Mouse (Mus musculus): Measurements from ENCODE around the gene Vmn1r127. TPM values are rescaled to one million over a fixed set of nuclear protein-coding genes. Genes with fewer than 3 reads are reported as not detected.

Vmn1r127 gene
- not detected in 2 replicates for polyA plus RNA-seq (2012; rRNA removed; ENCODE audit: low replicate concordance)

DNA sequence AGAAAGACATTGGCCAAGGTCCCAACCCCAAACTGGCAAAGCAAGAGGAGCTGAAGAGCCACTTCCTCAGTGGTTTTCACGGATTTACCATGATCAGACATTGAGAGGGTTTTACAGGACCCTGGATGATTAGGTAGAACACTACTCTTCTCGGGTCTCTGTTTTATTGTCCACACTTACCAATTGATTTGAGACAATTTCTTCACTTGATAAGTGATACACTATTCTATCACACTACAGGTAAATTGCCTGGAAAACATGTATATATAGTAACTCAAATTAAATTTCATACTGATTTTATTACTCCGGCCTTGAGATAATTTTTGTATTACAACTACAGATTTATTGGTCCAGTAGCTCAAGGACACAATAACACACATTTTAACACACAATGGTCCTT is at the start of gene Vmn1r127:
TSS of gene Vmn1r127 (minus strand) at position 101 of the 400 bp plus-strand sequence.

GRCm38 (mm10) chr7:21361191-21361590 is 41.5 kb upstream of the Vmn1r127 start, which contains the start of gene Vmn1r129:
Gene Vmn1r129, minus strand, starts transcription at chr7:21361291.

GRCm38 (mm10) chr7:21349073-21349472 is 29.4 kb upstream of the Vmn1r127 start, which contains the start of gene Vmn1r128:
Gene Vmn1r128, plus strand, starts transcription at chr7:21349373.

DNA sequence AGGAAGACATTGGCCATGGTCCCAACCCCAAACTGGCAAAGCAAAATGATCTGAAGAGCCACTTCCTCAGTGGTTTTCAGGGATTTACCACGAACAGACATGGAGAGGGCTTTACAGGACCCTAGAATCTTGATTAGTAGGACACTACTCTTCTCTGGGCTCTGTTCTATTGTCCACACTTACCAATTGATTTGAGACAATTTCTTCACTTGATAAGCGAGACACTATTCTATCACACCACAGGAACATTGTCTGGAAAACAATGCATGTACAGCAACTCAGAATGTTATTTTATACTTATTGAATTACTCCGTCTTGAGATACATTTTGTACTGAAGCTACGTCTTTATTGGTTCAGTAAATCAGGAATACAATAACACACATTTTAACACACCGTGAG is 18.3 kb downstream of the Vmn1r127 start, which contains the start of gene Vmn1r126:
TSS of gene Vmn1r126 (minus strand) at position 101 of the 400 bp plus-strand sequence.

DNA sequence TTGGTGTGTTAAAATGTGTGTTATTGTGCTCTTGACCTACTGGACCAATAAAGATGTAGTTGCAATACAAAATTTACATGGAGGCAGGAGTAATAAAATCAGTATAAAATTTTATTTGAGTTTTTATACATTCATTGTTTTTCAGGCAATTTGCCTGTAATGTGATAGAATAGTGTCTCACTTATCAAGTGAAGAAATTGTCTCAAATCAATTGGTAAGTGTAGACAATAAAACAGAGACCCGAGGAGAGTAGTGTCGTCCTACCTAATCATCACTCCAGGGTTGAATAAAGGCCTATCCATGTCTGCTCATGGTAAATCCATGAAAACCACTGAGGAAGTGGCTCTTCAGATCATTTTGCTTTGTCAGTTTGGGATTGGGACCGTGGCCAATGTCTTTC is 47.8 kb downstream of the Vmn1r127 start, which contains the start of gene Vmn1r125:
TSS of gene Vmn1r125 (plus strand) at position 301 of the 400 bp plus-strand sequence.

Other genes with a start within 250 kb of the Vmn1r127 start
- gene Vmn1r121, start 221.3 kb downstream of the Vmn1r127 start, polyA plus RNA-seq (2012; rRNA removed; ENCODE audit: low replicate concordance): not detected in 2 replicates
- not detected in 2 replicates for gene Vmn1r122, start 185.7 kb downstream of the Vmn1r127 start, polyA plus RNA-seq (2012; rRNA removed; ENCODE audit: low replicate concordance)
- gene Vmn1r123, start 157.7 kb downstream of the Vmn1r127 start, polyA plus RNA-seq (2012; rRNA removed; ENCODE audit: low replicate concordance): not detected in 2 replicates
- gene Gm5157, start 129.4 kb downstream of the Vmn1r127 start, polyA plus RNA-seq (2012; rRNA removed; ENCODE audit: low replicate concordance): not detected in 2 replicates
- not detected in 2 replicates for gene Vmn1r124, start 59.2 kb downstream of the Vmn1r127 start, polyA plus RNA-seq (2012; rRNA removed; ENCODE audit: low replicate concordance)
- not detected in 2 replicates for gene Vmn1r125, start 47.7 kb downstream of the Vmn1r127 start, polyA plus RNA-seq (2012; rRNA removed; ENCODE audit: low replicate concordance)
- gene Vmn1r126, start 18.4 kb downstream of the Vmn1r127 start, polyA plus RNA-seq (2012; rRNA removed; ENCODE audit: low replicate concordance): not detected in 2 replicates
- gene Vmn1r128, start 29.5 kb upstream of the Vmn1r127 start, polyA plus RNA-seq (2012; rRNA removed; ENCODE audit: low replicate concordance): not detected in 2 replicates
- gene Vmn1r129, start 41.4 kb upstream of the Vmn1r127 start, polyA plus RNA-seq (2012; rRNA removed; ENCODE audit: low replicate concordance): not detected in 2 replicates
- not detected in 2 replicates for gene Gm6882, start 112.9 kb upstream of the Vmn1r127 start, polyA plus RNA-seq (2012; rRNA removed; ENCODE audit: low replicate concordance)
- gene Vmn1r130, start 191.9 kb upstream of the Vmn1r127 start, polyA plus RNA-seq (2012; rRNA removed; ENCODE audit: low replicate concordance): not detected in 2 replicates
- gene Vmn1r131, start 226.2 kb upstream of the Vmn1r127 start, polyA plus RNA-seq (2012; rRNA removed; ENCODE audit: low replicate concordance): not detected in 2 replicates

Data from mammary gland, adult 2 months (tissue).